Mouse (Mus musculus): ENCODE results near the gene Ccdc83. TPM values are rescaled to one million over a fixed set of nuclear protein-coding genes. Genes with fewer than 3 reads are reported as not detected.

Gene Ccdc83
- polyA plus RNA-seq, 1 experiment from 2014 or later = not detected

DNA sequence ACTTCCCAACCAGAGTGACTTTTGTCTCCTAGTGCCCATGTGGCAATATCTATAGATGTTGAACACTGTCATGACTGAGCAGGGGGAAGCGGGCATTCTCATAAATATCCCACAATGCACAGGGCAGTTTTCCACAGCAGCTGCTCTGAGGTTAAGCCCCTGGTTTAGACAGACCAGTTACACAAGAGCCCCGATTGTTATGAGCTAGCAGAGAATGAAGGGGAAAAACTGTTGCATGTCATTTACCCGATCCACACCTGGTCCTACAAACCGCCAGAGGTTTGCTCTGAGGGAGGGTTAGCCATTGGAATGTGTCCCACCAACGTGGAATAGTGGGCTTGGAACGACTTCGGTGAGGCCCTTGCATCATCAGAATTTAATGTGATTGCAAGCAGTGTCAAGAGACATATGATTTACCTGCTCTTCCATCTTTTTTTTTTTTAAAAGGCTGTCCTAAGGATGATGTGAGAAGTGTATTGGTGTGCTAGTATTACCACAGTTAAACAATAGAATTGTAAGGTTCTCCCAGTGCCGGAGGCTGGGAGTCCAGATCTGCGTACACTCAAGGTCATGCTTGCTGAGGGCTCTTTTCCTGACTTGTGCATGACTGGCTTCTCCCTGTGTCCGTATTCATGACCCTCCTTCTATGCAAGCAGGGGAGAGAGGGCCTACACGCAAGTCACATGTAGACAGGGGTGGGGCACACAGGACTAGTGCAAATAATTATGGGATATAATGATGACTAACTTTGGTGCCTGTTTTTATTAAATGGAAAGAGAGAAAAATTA lies 16.4 kb upstream of the Ccdc83 start:
- H3K36me3 ChIP-seq = no peaks in the 10 kb centered on the region
- no peaks in the 10 kb centered on the region for H3K27me3 ChIP-seq
- ATAC-seq (ENCODE audit: insufficient number of reproducible peaks, insufficient read depth, low FRiP score, low TSS enrichment, low read depth) = peak; percentile 20; the same call in 1 of the 2 replicates
- H3K9ac ChIP-seq = no peak overlapping the region
- no peaks in the 10 kb centered on the region for H3K9me3 ChIP-seq
- H3K4me2 ChIP-seq = no peak overlapping the region
- 77% methylated on average over 11 of the region's 11 CpGs for WGBS
- no peaks in the 10 kb centered on the region for H3K4me1 ChIP-seq
- H3K4me3 ChIP-seq = no peak overlapping the region
- H3K27ac ChIP-seq = no peak overlapping the region

GRCm38 (mm10) chr7:90280878-90281277 lies 15.3 kb upstream of the Ccdc83 start:
- H3K27me3 ChIP-seq = no peaks in the 10 kb centered on the region
- ATAC-seq (ENCODE audit: insufficient number of reproducible peaks, insufficient read depth, low FRiP score, low TSS enrichment, low read depth) = no peak
- H3K9ac ChIP-seq = no peak overlapping the region
- H3K4me3 ChIP-seq = no peak overlapping the region
- H3K27ac ChIP-seq = no peak overlapping the region
- no peaks in the 10 kb centered on the region for H3K9me3 ChIP-seq
- WGBS = 38% methylated on average over 8 of the region's 8 CpGs
- H3K4me1 ChIP-seq = no peaks in the 10 kb centered on the region
- no peaks in the 10 kb centered on the region for H3K36me3 ChIP-seq
- no peak overlapping the region for H3K4me2 ChIP-seq

GRCm38 (mm10) chr7:90280274-90280875 lies 14.8 kb upstream of the Ccdc83 start:
- no peak overlapping the region for H3K4me3 ChIP-seq
- no peak for ATAC-seq (ENCODE audit: insufficient number of reproducible peaks, insufficient read depth, low FRiP score, low TSS enrichment, low read depth)
- no peak overlapping the region for H3K4me2 ChIP-seq
- no peaks in the 10 kb centered on the region for H3K36me3 ChIP-seq
- no peaks in the 10 kb centered on the region for H3K9me3 ChIP-seq
- no peaks in the 10 kb centered on the region for H3K4me1 ChIP-seq
- no peak overlapping the region for H3K9ac ChIP-seq
- no peaks in the 10 kb centered on the region for H3K27me3 ChIP-seq
- WGBS = 64% methylated on average over 11 of the region's 11 CpGs
- H3K27ac ChIP-seq = no peak overlapping the region

- ATAC-seq (ENCODE audit: insufficient number of reproducible peaks, insufficient read depth, low FRiP score, low TSS enrichment, low read depth) = no peak
- H3K27me3 ChIP-seq = no peaks in the 10 kb centered on the region
- H3K9me3 ChIP-seq = no peaks in the 10 kb centered on the region
- H3K9ac ChIP-seq = no peak overlapping the region
- H3K36me3 ChIP-seq = no peaks in the 10 kb centered on the region
- no peaks in the 10 kb centered on the region for H3K4me1 ChIP-seq
- 92% methylated on average over 4 of the region's 4 CpGs for WGBS
- H3K27ac ChIP-seq = no peak overlapping the region
- H3K4me2 ChIP-seq = no peak overlapping the region
- H3K4me3 ChIP-seq = no peak overlapping the region
These were observed 13.6 kb upstream of the Ccdc83 start for GRCm38 (mm10) chr7:90279136-90279535.

GRCm38 (mm10) chr7:90277769-90278168 lies 12.2 kb upstream of the Ccdc83 start:
- H3K27ac ChIP-seq = no peak overlapping the region
- ATAC-seq (ENCODE audit: insufficient number of reproducible peaks, insufficient read depth, low FRiP score, low TSS enrichment, low read depth) = no peak
- 75% methylated on average over 4 of the region's 4 CpGs for WGBS

DNA sequence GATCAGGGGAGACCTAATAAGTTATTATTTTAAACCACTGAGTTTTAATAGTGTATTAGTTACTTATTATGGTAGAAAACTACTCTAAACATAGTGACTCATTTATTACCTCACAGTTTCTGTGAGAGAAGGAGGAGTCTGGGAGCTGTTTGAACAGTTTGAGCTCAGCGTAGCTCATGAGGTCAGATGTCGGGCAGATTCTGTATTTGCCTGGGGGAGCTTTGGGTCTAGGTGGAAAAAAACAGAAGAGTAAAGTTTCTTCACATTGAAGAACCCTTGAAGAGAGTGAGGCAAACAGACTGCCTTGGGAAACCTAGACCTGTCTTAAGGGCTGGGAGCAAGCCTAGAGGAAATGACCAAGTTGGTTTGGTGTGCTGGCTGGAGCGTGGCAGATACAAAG lies 11.7 kb upstream of the Ccdc83 start:
- H3K4me2 ChIP-seq = no peak overlapping the region
- no peak for ATAC-seq (ENCODE audit: insufficient number of reproducible peaks, insufficient read depth, low FRiP score, low TSS enrichment, low read depth)
- H3K27me3 ChIP-seq = no peaks in the 10 kb centered on the region
- no peaks in the 10 kb centered on the region for H3K4me1 ChIP-seq
- WGBS = 55% methylated on average over 3 of the region's 3 CpGs
- H3K9me3 ChIP-seq = no peaks in the 10 kb centered on the region
- no peak overlapping the region for H3K27ac ChIP-seq
- no peak overlapping the region for H3K9ac ChIP-seq
- no peaks in the 10 kb centered on the region for H3K36me3 ChIP-seq
- H3K4me3 ChIP-seq = no peak overlapping the region

More at GRCm38 (mm10) chr7:90277769-90278168, 12.2 kb upstream of the Ccdc83 start:
- no peaks in the 10 kb centered on the region for H3K36me3 ChIP-seq
- no peaks in the 10 kb centered on the region for H3K4me1 ChIP-seq
- H3K4me2 ChIP-seq = no peak overlapping the region
- no peaks in the 10 kb centered on the region for H3K27me3 ChIP-seq
- no peak overlapping the region for H3K4me3 ChIP-seq
- H3K9ac ChIP-seq = no peak overlapping the region
- H3K9me3 ChIP-seq = no peaks in the 10 kb centered on the region

GRCm38 (mm10) chr7:90274561-90275100 lies 9.1 kb upstream of the Ccdc83 start:
- no peak overlapping the region for H3K4me2 ChIP-seq
- no peaks in the 10 kb centered on the region for H3K36me3 ChIP-seq
- 54% methylated on average over 11 of the region's 11 CpGs for WGBS
- H3K27me3 ChIP-seq = no peaks in the 10 kb centered on the region
- no peak overlapping the region for H3K27ac ChIP-seq
- H3K4me3 ChIP-seq = no peak overlapping the region
- no peaks in the 10 kb centered on the region for H3K4me1 ChIP-seq
- H3K9me3 ChIP-seq = no peaks in the 10 kb centered on the region
- H3K9ac ChIP-seq = no peak overlapping the region
- no peak for ATAC-seq (ENCODE audit: insufficient number of reproducible peaks, insufficient read depth, low FRiP score, low TSS enrichment, low read depth)

DNA sequence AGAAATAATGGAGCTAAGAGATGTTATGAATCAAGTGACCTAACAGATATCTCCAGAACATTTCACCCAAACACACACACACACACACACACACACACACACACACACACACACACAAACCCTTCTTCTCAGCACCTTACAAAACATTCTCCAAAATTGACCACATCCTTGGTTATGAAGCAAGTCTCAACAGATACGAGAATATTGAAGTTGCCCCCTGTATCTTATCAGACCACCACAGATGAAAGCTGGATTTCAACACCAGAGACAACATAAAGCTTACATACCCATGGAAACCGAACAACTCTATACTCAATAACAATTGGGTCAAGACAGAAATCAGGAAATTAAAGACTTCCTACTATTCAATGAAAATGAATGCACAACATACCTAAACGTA lies 4.6 kb upstream of the Ccdc83 start:
- no peak for ATAC-seq (ENCODE audit: insufficient number of reproducible peaks, insufficient read depth, low FRiP score, low TSS enrichment, low read depth)
- Histone ChIP-seq H3K4me2 (no peak overlapping the region), H3K27me3 (no peaks in the 10 kb centered on the region), H3K4me1 (peaks cover 5% of the 10 kb centered on the region), H3K4me3 (no peak overlapping the region), H3K9ac (no peak overlapping the region), H3K27ac (no peak overlapping the region), H3K36me3 (no peaks in the 10 kb centered on the region), H3K9me3 (no peaks in the 10 kb centered on the region)
- WGBS = 75% methylated on average over 3 of the region's 3 CpGs

DNA sequence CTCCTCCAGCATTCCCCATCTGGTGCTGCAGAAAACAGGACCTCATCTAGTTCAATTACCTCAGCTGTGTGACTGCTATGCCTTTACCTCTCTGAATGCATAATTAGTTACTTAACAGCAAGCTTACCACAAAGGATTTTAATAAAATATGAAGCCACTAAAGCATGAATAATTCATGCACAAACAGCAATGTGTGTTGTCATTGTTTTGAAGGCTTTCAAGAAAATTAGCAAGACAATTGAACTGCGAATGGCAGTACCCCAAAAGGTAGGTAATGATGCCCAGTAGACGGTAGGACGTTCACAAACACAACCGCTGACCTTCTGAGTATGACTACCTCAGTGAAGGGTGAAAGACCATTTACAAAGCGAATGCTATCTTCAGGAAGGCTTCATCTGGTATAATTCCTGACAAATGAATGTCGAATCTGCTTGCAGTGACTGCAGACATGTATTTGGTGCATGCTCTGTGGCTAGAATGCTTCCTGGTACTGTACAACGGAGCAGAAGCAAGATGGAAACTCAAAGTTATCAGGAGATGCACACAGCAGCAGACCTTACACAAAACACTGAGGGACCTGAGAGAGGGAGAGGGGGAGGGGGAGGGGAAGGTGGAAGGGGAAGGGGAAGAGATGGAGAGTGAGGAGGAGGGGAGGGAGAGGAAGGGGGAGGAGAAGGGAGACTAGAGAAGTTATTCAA lies 3.5 kb downstream of the Ccdc83 start:
- no peak overlapping the region for H3K9ac ChIP-seq
- H3K36me3 ChIP-seq = no peaks in the 10 kb centered on the region
- H3K4me2 ChIP-seq = no peak overlapping the region
- H3K4me1 ChIP-seq = peaks cover 6% of the 10 kb centered on the region
- 38% methylated on average over 7 of the region's 7 CpGs for WGBS
- no peak overlapping the region for H3K27ac ChIP-seq
- H3K27me3 ChIP-seq = no peaks in the 10 kb centered on the region
- no peaks in the 10 kb centered on the region for H3K9me3 ChIP-seq
- no peak for ATAC-seq (ENCODE audit: insufficient number of reproducible peaks, insufficient read depth, low FRiP score, low TSS enrichment, low read depth)
- H3K4me3 ChIP-seq = no peak overlapping the region

GRCm38 (mm10) chr7:90259899-90260298 lies 5.7 kb downstream of the Ccdc83 start:
- no peak for ATAC-seq (ENCODE audit: insufficient number of reproducible peaks, insufficient read depth, low FRiP score, low TSS enrichment, low read depth)
- no peaks in the 10 kb centered on the region for H3K36me3 ChIP-seq
- no peak overlapping the region for H3K27ac ChIP-seq

DNA sequence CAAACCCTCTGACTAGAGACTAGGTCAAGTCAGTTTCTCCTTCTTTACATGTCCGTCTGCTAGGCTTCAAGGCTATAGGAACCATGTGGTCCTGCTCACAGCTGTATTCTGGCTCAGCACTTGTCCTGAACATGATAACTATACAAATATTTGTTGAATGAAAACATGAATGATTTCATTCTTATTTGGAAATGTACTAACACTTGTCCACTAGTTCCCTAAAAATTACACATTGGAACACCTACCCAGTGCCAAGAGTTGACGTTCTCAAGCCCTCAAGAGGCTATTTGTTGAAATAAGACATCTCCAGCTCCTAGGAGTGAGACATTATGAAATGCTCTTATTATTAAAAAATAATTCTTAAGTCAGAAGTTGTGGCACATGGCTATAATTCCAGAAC lies 6.9 kb downstream of the Ccdc83 start:
- 88% methylated on average over 2 of the region's 2 CpGs for WGBS
- Histone ChIP-seq H3K36me3 (no peaks in the 10 kb centered on the region), H3K9me3 (no peaks in the 10 kb centered on the region), H3K4me2 (no peak overlapping the region), H3K4me1 (no peaks in the 10 kb centered on the region), H3K27me3 (no peaks in the 10 kb centered on the region), H3K27ac (no peak overlapping the region), H3K4me3 (no peak overlapping the region), H3K9ac (no peak overlapping the region)
- no peak for ATAC-seq (ENCODE audit: insufficient number of reproducible peaks, insufficient read depth, low FRiP score, low TSS enrichment, low read depth)

More at GRCm38 (mm10) chr7:90259899-90260298, 5.7 kb downstream of the Ccdc83 start:
- Histone ChIP-seq H3K9me3 (no peaks in the 10 kb centered on the region), H3K4me3 (no peak overlapping the region), H3K9ac (no peak overlapping the region), H3K4me2 (no peak overlapping the region), H3K4me1 (no peaks in the 10 kb centered on the region), H3K27me3 (no peaks in the 10 kb centered on the region)
- WGBS = 85% methylated on average over 2 of the region's 2 CpGs

Data from embryonic facial prominence, embryonic 13.5 days (tissue).